Mouse (Mus musculus): ENCODE data around the gene Ddi2. TPM values are rescaled to one million over a fixed set of nuclear protein-coding genes. Genes with fewer than 3 reads are reported as not detected.
"Not testable (repeated sequence)": the region's sequence is repeated elsewhere in the genome, so short reads cannot be mapped to it uniquely, and the experiment has no call there.

Ddi2 gene
- 10 to 100 TPM; 27.7 to 28.1 TPM for total RNA-seq (2021)

- intact Hi-C loops (cut with DNase I), result no loop called here
- peak; percentile 81 to 96 for DNase-seq (ENCODE audit: extremely low spot score in 1 of 2, low spot score in 2 of 2)
Observed at GRCm38 (mm10) chr4:141722731-141723672, at the start of gene Ddi2. TSS of gene Ddi2 (minus strand) at chr4:141723419.

DNA sequence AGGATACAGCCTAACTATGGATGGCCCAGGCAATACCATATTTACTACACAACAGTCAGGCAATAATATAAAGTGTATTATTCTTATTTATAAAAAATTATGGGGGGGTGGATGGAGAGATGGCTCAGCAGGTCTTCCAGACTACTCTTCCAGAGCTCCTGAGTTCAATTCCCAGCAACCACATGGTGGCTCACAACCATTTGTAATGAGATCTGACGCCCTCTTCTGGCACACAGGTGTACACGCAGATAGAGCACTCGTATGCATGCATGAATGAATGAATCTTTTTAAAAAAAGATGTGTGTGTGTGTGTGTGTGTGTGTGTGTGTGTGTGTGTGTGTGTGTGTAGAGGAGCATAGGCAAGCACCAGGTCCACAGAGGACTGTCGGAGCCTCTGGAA, 49.8 kb upstream of the Ddi2 start:
- intact Hi-C loops (cut with DNase I); DNase-seq (ENCODE audit: extremely low spot score in 1 of 2, low spot score in 2 of 2): not testable (repeated sequence)

- intact Hi-C loops (cut with DNase I), result no loop called here
Observed at GRCm38 (mm10) chr4:141771823-141772222, 48.6 kb upstream of the Ddi2 start.

DNA sequence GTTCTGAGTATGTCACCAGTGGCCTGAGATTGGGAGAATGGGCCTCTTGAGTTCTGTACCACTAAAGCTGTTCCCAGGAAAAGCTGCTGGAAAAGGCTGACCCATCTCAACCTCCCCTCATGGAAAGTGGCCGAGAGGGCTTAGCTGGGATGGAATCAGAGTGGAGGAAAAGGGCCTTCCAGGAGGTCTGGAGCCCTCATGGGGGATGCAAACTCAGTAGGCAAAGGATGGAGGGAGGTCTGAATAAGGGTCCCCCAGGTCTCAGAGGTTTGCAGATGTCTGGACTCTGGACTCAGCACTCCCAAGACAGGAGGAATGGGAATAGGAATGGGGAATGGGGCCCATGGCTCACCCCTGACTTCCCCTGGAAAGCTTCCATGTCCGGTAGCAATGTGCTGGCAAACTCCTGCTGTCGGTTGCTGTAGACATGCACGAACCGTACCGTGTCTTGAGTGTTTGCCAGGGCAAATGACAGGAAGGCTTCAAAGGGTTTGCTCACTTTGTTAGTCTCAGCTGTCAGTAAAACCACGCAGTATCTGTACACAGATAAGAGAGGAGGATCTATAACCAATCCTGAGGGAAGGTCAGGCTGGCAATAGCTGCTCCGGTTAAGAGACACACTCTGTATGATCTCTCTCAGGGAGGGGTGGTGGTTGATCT, 46.4 kb upstream of the Ddi2 start:
- intact Hi-C loops (cut with DNase I), result no loop called here
- no peak for DNase-seq (ENCODE audit: extremely low spot score in 1 of 2, low spot score in 2 of 2)

More at GRCm38 (mm10) chr4:141771823-141772222, 48.6 kb upstream of the Ddi2 start:
- no peak for DNase-seq (ENCODE audit: extremely low spot score in 1 of 2, low spot score in 2 of 2)

GRCm38 (mm10) chr4:141767353-141768036, 44.3 kb upstream of the Ddi2 start:
- intact Hi-C loops (cut with DNase I), result no loop called here

DNA sequence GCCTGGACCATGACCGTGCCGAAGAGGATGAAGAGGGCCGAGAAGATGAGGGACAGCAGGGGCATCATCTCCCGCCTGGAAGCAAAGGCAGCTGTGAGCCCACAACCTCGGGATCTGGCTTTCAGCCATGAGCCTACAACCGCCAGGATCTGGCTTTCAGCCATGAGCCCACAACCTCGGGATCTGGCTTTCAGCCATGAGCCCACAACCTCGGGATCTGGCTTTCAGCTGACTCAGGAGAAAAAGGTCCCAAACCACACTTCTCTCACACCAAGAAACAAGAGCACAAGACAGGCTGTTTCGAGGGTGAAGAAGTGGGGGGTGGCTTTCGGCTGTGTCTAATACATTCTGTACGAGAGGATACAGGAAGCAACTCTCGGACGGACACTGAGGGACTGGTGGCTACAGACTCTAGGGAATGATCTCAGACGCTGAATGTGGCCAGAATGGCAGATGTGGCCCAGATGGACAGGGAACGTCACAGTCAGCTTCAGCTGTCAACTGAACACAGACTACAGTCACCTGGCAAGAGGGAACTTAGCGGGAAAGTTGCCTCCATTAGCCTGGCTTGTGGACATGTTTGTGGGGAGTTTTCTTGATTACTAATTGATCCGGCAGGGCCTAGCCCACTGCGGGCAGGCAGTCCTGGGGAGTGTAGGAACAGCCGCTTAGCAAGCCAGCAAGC, 43.6 kb upstream of the Ddi2 start:
- peak in 1 of 2 experiments; percentile 65 for DNase-seq (ENCODE audit: extremely low spot score in 1 of 2, low spot score in 2 of 2)

More at GRCm38 (mm10) chr4:141767353-141768036, 44.3 kb upstream of the Ddi2 start:
- no peak for DNase-seq (ENCODE audit: extremely low spot score in 1 of 2, low spot score in 2 of 2)

DNA sequence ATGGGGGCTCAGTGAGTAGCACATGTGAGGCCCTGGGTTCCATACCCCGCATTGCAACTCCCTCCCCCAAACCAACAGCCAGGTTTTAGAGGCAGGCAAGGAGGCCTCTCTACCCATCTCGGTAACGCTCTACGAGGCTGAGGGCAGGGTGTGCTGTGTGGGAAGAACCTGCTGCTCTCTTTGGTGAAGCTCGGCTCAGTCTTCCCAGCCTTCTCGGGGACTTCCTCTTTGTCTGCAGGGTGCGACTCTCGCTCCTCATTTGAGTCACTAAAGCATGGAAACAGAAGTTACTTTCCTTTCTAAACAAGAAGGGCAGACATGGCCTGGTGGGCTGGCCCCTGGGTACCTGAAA, 43.1 kb upstream of the Ddi2 start:
- intact Hi-C loops (cut with DNase I), result no loop called here
- no peak for DNase-seq (ENCODE audit: extremely low spot score in 1 of 2, low spot score in 2 of 2)

More for the DNA sequence above, 43.6 kb upstream of the Ddi2 start:
- intact Hi-C loops (cut with DNase I), result no loop called here

GRCm38 (mm10) chr4:141765008-141765407, 41.8 kb upstream of the Ddi2 start:
- DNase-seq (ENCODE audit: extremely low spot score in 1 of 2, low spot score in 2 of 2), result no peak
- intact Hi-C loops (cut with DNase I), result no loop called here

DNA sequence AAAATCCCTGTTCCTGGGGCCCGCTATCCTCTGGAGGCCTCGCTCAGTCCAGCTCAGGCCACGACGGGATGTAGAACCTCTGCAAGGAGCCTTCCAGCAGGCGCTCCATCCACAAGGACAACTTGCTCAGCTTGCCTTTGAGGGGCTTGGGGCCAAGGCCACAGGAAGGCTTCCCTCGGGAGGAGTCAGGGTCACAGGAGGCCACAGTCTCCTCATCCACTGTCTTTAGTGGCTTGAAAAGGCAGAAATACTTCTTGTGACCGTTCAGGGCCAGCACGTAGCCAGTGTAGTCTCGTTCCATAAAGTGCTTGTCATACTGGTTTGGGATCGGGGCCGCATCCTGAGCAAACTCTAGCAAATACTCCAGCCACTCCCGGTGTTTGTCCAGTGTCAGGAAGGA, 40.3 kb upstream of the Ddi2 start:
- intact Hi-C loops (cut with DNase I), result no loop called here

GRCm38 (mm10) chr4:141762102-141762598, 38.9 kb upstream of the Ddi2 start:
- intact Hi-C loops (cut with DNase I), result no loop called here
- no peak for DNase-seq (ENCODE audit: extremely low spot score in 1 of 2, low spot score in 2 of 2)

More for the DNA sequence above, 40.3 kb upstream of the Ddi2 start:
- no peak for DNase-seq (ENCODE audit: extremely low spot score in 1 of 2, low spot score in 2 of 2)

- no peak for DNase-seq (ENCODE audit: extremely low spot score in 1 of 2, low spot score in 2 of 2)
- intact Hi-C loops (cut with DNase I), result no loop called here
Observed at GRCm38 (mm10) chr4:141760942-141761341, 37.7 kb upstream of the Ddi2 start.

- intact Hi-C loops (cut with DNase I), result no loop called here
Observed at GRCm38 (mm10) chr4:141758874-141759542, 35.8 kb upstream of the Ddi2 start.

DNA sequence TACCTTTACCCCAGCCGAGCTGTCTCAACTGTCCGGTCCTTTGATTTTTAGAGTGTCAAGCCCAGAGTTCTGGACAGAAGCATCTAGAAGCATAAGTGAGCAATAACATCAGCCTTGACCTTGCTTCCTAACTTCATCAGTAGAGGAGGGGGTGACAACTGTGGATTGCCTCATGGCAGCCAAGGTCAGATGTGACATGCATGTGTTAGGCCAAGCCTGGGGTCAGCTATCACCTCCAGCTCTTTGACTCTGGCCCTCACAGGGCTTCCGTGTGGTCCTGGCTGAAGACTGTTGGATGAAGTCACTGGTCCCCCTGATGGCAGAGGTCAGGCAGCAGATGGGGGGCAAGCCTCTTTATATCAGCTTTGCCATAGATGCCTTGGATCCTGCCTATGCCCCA, 33.9 kb upstream of the Ddi2 start:
- DNase-seq (ENCODE audit: extremely low spot score in 1 of 2, low spot score in 2 of 2), result no peak
- intact Hi-C loops (cut with DNase I), result no loop called here

More at GRCm38 (mm10) chr4:141758874-141759542, 35.8 kb upstream of the Ddi2 start:
- no peak for DNase-seq (ENCODE audit: extremely low spot score in 1 of 2, low spot score in 2 of 2)

DNA sequence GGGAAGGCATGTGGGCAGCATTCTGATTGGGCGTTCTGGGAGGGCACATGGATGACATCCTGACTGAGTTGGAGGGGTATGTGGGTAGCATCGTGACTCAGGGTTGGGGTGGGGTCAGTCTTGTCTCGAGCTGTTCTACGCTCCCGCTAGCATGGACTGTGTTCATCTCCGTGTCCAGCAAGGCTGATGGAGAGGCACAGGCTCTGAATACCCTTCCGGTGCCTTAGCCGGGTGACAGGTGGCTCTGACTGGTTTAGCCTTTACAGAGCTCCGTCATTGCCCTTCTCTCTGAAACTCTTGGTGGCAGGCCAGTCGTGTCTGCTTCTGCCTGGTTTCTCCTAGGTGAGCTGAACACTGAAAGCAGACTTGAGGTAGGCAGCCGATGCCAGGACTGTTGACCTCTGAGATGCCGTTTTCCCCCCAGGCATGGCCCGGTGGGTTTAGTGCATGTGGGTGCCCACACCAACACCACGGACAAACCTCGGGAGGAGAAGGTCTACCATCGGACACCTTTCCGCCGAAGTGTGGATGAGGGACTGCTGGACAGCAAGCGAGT, 32.2 kb upstream of the Ddi2 start:
- no peak for DNase-seq (ENCODE audit: extremely low spot score in 1 of 2, low spot score in 2 of 2)

DNA sequence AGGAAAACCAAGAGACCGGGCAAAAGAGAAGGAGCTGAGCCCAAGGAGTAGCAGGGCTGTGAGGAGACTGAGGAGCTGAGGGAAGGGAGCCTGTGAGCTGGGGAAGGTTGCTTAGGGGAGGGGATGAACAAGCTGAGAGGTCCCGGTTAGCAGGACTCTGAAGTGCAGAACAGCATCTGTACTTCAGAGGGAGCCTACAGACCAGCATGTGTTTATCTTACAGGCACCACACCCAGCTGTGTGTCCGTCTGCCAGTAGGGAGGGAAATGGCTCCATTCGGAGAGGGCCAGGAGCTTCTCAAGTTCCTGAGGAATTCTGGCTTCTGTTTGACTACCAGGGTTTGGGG, 28.8 kb upstream of the Ddi2 start:
- intact Hi-C loops (cut with DNase I), result no loop called here
- DNase-seq (ENCODE audit: extremely low spot score in 1 of 2, low spot score in 2 of 2), result no peak

More for the DNA sequence above, 32.2 kb upstream of the Ddi2 start:
- intact Hi-C loops (cut with DNase I), result no loop called here

GRCm38 (mm10) chr4:141751419-141752075, 28.3 kb upstream of the Ddi2 start:
- intact Hi-C loops (cut with DNase I), result no loop called here
- no peak for DNase-seq (ENCODE audit: extremely low spot score in 1 of 2, low spot score in 2 of 2)

DNA sequence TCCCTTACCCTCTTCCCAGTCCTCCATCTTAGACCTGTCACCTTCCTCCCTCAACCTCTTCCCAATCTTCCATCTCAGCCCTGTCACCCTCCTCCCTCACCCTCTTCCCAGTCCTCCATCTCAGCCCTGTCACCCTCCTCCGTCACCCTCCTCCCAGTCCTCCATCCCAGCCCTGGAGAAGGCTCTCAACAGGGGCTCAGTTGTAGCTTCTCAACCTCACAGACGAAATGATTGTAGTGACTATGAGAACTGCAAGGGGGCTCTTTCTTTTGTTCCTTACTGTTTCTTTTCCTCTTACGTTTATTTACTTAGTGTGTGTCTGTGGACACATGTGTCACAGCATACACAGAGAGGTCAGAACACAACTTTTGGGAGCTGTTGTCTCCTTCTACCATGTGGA, 27.6 kb upstream of the Ddi2 start:
- intact Hi-C loops (cut with DNase I), result no loop called here
- no peak for DNase-seq (ENCODE audit: extremely low spot score in 1 of 2, low spot score in 2 of 2)
